Mouse (Mus musculus): Measurements from ENCODE around the gene Rassf8. TPM values are rescaled to one million over a fixed set of nuclear protein-coding genes. Genes with fewer than 3 reads are reported as not detected.

Gene Rassf8
- polyA plus RNA-seq, 1 experiment from 2014 or later: 10.6 TPM

GRCm38 (mm10) chr6:145850789-145851188 lies 104.2 kb downstream of the Rassf8 start:
- no peaks in the 10 kb centered on the region; the same call in 1 of the 2 replicates for H3K9me3 ChIP-seq (replicated peaks)
- H3K4me2 ChIP-seq: no peak overlapping the region
- peak; percentile 69; the same call in 1 of the 2 replicates for ATAC-seq (ENCODE audit: insufficient number of reproducible peaks, low FRiP score)
- H3K36me3 ChIP-seq: no peaks in the 10 kb centered on the region
- 6% methylated on average over 2 of the region's 2 CpGs for WGBS
- no peak overlapping the region for H3K9ac ChIP-seq
- H3K4me3 ChIP-seq: no peak overlapping the region
- peak overlapping the region; percentile 58; the same call in 1 of the 2 replicates for H3K27ac ChIP-seq (ENCODE audit: poor library complexity, severe bottlenecking)
- H3K27me3 ChIP-seq (replicated peaks): no peaks in the 10 kb centered on the region
- peaks cover 28% of the 10 kb centered on the region for H3K4me1 ChIP-seq (replicated peaks)

GRCm38 (mm10) chr6:145851956-145852355 lies 105.4 kb downstream of the Rassf8 start:
- H3K9ac ChIP-seq: no peak overlapping the region
- H3K4me3 ChIP-seq: no peak overlapping the region
- WGBS: 79% methylated on average over 11 of the region's 11 CpGs
- no peaks in the 10 kb centered on the region for H3K27me3 ChIP-seq (replicated peaks)
- H3K36me3 ChIP-seq: no peaks in the 10 kb centered on the region
- H3K27ac ChIP-seq (ENCODE audit: poor library complexity, severe bottlenecking): no peak overlapping the region
- no peak for ATAC-seq (ENCODE audit: insufficient number of reproducible peaks, low FRiP score)
- no peaks in the 10 kb centered on the region; the same call in 1 of the 2 replicates for H3K9me3 ChIP-seq (replicated peaks)
- peaks cover 28% of the 10 kb centered on the region for H3K4me1 ChIP-seq (replicated peaks)
- no peak overlapping the region for H3K4me2 ChIP-seq

DNA sequence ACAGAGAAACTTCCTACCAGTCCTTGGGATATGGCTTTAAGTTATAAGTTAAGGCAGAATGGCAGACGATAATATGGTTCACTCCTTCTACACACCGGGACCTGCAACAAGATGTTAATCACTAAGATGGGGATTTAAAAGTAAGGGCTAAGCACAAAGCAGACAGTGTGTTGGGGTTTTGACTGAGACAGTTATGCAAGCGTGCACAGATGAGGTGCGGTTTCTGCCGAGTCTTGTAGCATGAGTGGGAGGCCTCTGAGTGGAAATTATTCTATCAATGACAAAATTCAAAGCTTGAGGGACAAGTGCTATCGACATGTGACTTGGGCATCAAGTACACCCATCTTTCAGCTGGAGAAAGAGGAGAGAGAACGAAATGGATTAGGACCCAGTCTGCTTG lies 106.2 kb downstream of the Rassf8 start:
- 89% methylated on average over 7 of the region's 7 CpGs for WGBS
- H3K27ac ChIP-seq (ENCODE audit: poor library complexity, severe bottlenecking): no peak overlapping the region
- H3K4me2 ChIP-seq: no peak overlapping the region
- no peak for ATAC-seq (ENCODE audit: insufficient number of reproducible peaks, low FRiP score)
- H3K4me1 ChIP-seq (replicated peaks): peaks cover 28% of the 10 kb centered on the region
- no peaks in the 10 kb centered on the region for H3K27me3 ChIP-seq (replicated peaks)
- H3K36me3 ChIP-seq: no peaks in the 10 kb centered on the region
- no peaks in the 10 kb centered on the region; the same call in 1 of the 2 replicates for H3K9me3 ChIP-seq (replicated peaks)
- no peak overlapping the region for H3K4me3 ChIP-seq
- no peak overlapping the region for H3K9ac ChIP-seq

- Histone ChIP-seq H3K36me3 (no peaks in the 10 kb centered on the region), H3K27ac (ENCODE audit: poor library complexity, severe bottlenecking) (no peak overlapping the region), H3K4me2 (no peak overlapping the region), H3K4me1 (replicated peaks) (peaks cover 28% of the 10 kb centered on the region), H3K27me3 (replicated peaks) (no peaks in the 10 kb centered on the region), H3K9me3 (replicated peaks) (no peaks in the 10 kb centered on the region; the same call in 1 of the 2 replicates), H3K4me3 (no peak overlapping the region), H3K9ac (no peak overlapping the region)
- no peak for ATAC-seq (ENCODE audit: insufficient number of reproducible peaks, low FRiP score)
- WGBS: 91% methylated on average over 10 of the region's 10 CpGs
Measured at GRCm38 (mm10) chr6:145853356-145854079, 107.0 kb downstream of the Rassf8 start.

DNA sequence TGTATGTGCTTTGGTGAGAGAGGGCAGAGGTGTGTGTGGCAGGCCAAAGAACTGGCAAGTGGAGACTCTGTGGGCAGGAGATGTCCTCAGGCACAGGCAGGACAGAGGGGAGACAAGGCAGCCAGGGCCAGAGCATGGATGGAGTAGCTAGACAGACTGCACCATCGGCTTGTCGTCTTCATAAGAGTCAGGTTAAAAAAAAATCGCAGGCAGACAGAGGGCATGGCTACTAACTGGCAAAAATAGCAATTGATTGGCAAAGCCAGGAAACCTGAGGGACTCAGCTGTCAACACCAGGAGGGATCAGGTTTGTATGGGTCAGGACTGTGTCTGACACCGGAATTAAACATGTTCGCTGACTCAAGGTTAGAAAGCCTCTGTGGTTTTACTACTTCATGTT lies 108.2 kb downstream of the Rassf8 start:
- 37% methylated on average over 5 of the region's 5 CpGs for WGBS
- 0 out of 2 replicates have a peak overlapping the region, but pooled peaks have one; percentile 30 for H3K4me2 ChIP-seq
- peak overlapping the region; percentile 3; the same call in 1 of the 2 replicates for H3K27ac ChIP-seq (ENCODE audit: poor library complexity, severe bottlenecking)

DNA sequence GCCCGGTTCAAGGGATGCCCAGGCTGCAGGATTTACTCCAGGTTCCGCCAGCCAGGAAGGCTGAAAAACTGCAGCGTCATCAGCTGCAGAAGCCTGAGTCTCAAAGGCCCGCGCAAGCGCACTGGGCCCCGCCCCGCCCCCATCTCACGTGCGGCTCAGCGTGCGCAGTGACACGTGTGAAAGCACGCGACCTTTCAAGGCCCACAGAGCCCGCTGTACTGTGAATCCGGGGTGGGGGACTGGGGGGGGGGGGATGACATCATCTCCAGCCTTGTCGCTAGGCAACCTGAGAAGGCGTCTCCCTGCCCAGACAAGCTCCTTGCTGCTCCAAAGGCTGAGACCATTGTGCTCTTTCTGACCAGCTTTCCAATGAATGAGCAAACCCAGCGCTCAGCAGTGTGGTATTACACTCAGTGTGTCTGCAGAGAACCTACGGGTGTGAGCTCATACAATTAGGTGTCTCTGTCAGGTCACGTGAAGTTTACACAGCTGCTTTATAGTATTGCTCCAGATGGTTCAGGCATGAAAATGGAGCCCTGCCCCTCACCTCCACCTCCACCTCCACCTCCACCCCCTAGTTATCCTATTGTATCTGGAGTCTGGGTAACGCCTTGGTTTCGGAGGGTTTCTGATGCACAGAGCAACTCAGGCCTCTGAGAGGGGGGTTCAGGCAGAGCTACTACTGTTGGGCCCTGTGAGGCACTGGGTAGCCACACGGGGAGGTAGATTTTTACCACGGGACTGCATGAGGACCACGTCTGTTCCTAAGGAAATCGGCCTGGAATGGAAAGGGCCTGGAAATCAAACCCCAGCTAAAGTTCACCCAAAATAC lies 109.4 kb downstream of the Rassf8 start:
- H3K9ac ChIP-seq: no peak overlapping the region
- H3K27me3 ChIP-seq (replicated peaks): no peaks in the 10 kb centered on the region
- ATAC-seq (ENCODE audit: insufficient number of reproducible peaks, low FRiP score): peak; percentile 88
- peak overlapping the region; percentile 42 for H3K4me2 ChIP-seq
- no peaks in the 10 kb centered on the region; the same call in 1 of the 2 replicates for H3K36me3 ChIP-seq
- peak overlapping the region; percentile 24; the same call in 1 of the 2 replicates for H3K27ac ChIP-seq (ENCODE audit: poor library complexity, severe bottlenecking)
- peak overlapping the region; percentile 17; the same call in 1 of the 2 replicates for H3K4me3 ChIP-seq
- no peaks in the 10 kb centered on the region for H3K9me3 ChIP-seq (replicated peaks)
- peaks cover 28% of the 10 kb centered on the region for H3K4me1 ChIP-seq (replicated peaks)
- 11% methylated on average over 28 of the region's 28 CpGs for WGBS

More for the DNA sequence above, 108.2 kb downstream of the Rassf8 start:
- ATAC-seq (ENCODE audit: insufficient number of reproducible peaks, low FRiP score): no peak
- Histone ChIP-seq H3K4me3 (no peak overlapping the region), H3K9ac (no peak overlapping the region), H3K9me3 (replicated peaks) (no peaks in the 10 kb centered on the region), H3K36me3 (no peaks in the 10 kb centered on the region; the same call in 1 of the 2 replicates), H3K27me3 (replicated peaks) (no peaks in the 10 kb centered on the region), H3K4me1 (replicated peaks) (peaks cover 28% of the 10 kb centered on the region)

DNA sequence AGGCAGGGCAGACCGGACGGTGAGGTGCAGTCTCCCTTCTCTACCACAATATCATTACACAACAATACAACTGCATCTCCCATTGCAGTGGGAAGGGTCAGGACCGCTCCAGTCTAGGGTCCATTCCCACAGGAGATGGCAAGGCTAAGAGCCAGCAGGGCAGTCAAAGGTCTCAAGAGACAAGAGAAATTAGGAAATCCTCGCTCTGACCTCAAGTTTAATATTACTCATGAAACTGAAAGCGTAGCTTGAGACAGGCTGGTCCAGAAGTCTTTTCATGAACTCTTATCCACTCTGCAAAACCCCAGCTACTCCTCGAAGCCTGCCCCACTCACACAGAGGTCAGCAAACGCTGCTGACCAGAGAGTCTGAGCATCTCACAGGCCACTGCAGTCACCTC lies 110.9 kb downstream of the Rassf8 start:
- Histone ChIP-seq H3K4me3 (no peak overlapping the region), H3K9me3 (replicated peaks) (no peaks in the 10 kb centered on the region), H3K27ac (ENCODE audit: poor library complexity, severe bottlenecking) (no peak overlapping the region), H3K9ac (no peak overlapping the region), H3K36me3 (no peaks in the 10 kb centered on the region; the same call in 1 of the 2 replicates), H3K4me1 (replicated peaks) (peaks cover 19% of the 10 kb centered on the region), H3K4me2 (no peak overlapping the region), H3K27me3 (replicated peaks) (no peaks in the 10 kb centered on the region)
- ATAC-seq (ENCODE audit: insufficient number of reproducible peaks, low FRiP score): no peak
- whole genome bisulfite sequencing: 85% methylated on average over 7 of the region's 7 CpGs

GRCm38 (mm10) chr6:145858414-145858813 lies 111.9 kb downstream of the Rassf8 start:
- Histone ChIP-seq H3K4me3 (no peak overlapping the region), H3K4me2 (no peak overlapping the region), H3K27ac (ENCODE audit: poor library complexity, severe bottlenecking) (no peak overlapping the region), H3K27me3 (replicated peaks) (0 out of 2 replicates have a peak, but pooled peaks cover 4% of the 10 kb centered on the region), H3K4me1 (replicated peaks) (peaks cover 19% of the 10 kb centered on the region), H3K9me3 (replicated peaks) (no peaks in the 10 kb centered on the region), H3K36me3 (no peaks in the 10 kb centered on the region; the same call in 1 of the 2 replicates), H3K9ac (no peak overlapping the region)
- no peak for ATAC-seq (ENCODE audit: insufficient number of reproducible peaks, low FRiP score)
- 64% methylated on average over 8 of the region's 8 CpGs for WGBS

GRCm38 (mm10) chr6:145860350-145860749 lies 113.8 kb downstream of the Rassf8 start:
- Histone ChIP-seq H3K4me3 (no peak overlapping the region), H3K9ac (no peak overlapping the region), H3K27me3 (replicated peaks) (0 out of 2 replicates have a peak, but pooled peaks cover 4% of the 10 kb centered on the region), H3K4me1 (replicated peaks) (peaks cover 12% of the 10 kb centered on the region), H3K27ac (ENCODE audit: poor library complexity, severe bottlenecking) (no peak overlapping the region), H3K9me3 (replicated peaks) (no peaks in the 10 kb centered on the region), H3K36me3 (no peaks in the 10 kb centered on the region; the same call in 1 of the 2 replicates), H3K4me2 (no peak overlapping the region)
- WGBS: 32% methylated on average over 2 of the region's 2 CpGs
- ATAC-seq (ENCODE audit: insufficient number of reproducible peaks, low FRiP score): no peak

DNA sequence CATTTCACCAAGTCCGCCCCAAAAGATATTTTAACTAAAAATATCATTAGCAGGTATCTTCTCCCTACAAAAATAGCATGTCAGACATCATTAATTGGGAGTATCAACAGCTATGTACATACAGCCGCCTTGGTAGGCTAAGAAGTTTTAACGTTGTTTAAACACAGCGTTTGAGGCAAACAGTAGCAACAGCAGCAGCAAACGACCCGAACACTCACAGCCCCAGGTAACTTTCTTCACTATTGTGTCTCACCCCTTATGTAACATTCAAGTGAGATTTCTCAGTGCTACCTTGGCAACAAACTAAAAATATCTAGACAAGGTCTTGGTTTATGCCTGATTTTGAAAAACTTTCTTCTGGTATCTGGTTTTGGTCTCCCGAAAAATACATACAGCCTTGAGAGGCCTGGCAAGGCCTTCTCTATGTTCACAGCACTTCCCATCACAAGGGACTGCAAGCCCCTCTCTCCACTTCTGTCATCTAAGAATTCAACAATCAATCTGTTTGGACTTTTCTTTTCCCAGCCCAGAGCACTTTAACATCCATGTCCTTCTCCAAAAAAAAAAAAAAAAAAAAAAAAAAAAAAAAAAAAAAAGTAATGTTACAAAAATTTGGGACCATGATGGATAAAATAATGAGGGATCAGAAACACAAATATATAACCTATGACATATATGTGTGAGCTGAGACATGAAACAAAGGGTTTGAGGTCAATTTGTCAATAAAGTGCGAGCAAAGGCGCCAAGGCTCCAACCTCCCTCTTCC lies 115.1 kb downstream of the Rassf8 start:
- no peaks in the 10 kb centered on the region; the same call in 1 of the 2 replicates for H3K36me3 ChIP-seq
- no peak overlapping the region for H3K27ac ChIP-seq (ENCODE audit: poor library complexity, severe bottlenecking)
- H3K9ac ChIP-seq: peak overlapping the region; percentile 79; the same call in 1 of the 2 replicates
- no peak for ATAC-seq (ENCODE audit: insufficient number of reproducible peaks, low FRiP score)
- no peaks in the 10 kb centered on the region for H3K9me3 ChIP-seq (replicated peaks)
- H3K4me2 ChIP-seq: peak overlapping the region; percentile 92
- 70% methylated on average over 9 of the region's 9 CpGs for WGBS
- peaks cover 6% of the 10 kb centered on the region for H3K4me1 ChIP-seq (replicated peaks)
- H3K4me3 ChIP-seq: peak overlapping the region; percentile 73
- 0 out of 2 replicates have a peak, but pooled peaks cover 4% of the 10 kb centered on the region for H3K27me3 ChIP-seq (replicated peaks)

Data from heart, embryonic 12.5 days (tissue).